Mouse (Mus musculus) heart, adult 2 months (tissue): ENCODE measurements around the gene Lrrc38.

Experiments used
- CTCF ChIP-seq: fragments of 200-600 bp; IDR thresholded peaks from 2 replicates; pipeline ENCODE4 v1.8.1; 2022; ENCODE audit warnings: antibody characterized with exemption, mild to moderate bottlenecking, moderate library complexity
- EP300 ChIP-seq: fragments of 200-500 bp; IDR thresholded peaks from 2 replicates; pipeline ENCODE4 v1.6.1; 2011; ENCODE audit warnings: low read depth, low read length, control low read depth; ENCODE audit not compliant: insufficient read depth

DNA sequence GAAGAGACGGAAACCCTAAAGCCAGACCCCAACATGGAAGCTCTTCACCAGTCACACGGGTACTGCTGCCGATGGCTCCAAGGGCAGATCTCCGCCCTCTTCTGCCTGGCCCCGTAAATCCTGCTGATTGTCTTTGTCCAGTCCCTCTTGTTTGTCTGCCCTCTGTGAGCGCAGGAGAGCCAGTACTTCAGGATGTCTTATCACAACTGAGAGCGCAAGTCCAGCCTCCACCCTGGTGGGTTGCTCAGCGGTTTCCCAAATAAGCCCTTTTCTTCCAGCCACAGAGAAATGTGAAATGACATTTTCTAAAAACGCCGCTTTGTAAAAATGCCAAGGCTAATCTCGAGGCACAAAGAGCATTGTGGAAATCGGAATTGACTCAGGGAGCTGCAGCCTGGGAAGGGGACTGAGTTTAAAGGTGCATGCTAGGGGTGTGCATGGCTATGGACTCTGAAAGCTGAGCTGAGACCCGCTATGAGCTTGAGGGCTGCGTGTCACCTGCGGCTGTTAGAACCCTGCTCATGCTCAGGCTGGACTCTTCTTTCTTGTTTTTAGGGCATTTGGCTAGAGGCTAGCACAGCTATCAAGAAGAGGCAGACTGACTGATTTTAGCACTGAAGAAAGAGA lies 17.0 kb downstream of the Lrrc38 start:
- TF ChIP-seq CTCF (no peak), EP300 (no peak)
